Mouse (Mus musculus) liver, embryonic 11.5 days (tissue): ENCODE measurements around the gene Spata31d1b. TPM values are rescaled to one million over a fixed set of nuclear protein-coding genes. Genes with fewer than 3 reads are reported as not detected.
"Not testable (repeated sequence)": the region's sequence is repeated elsewhere in the genome, so short reads cannot be mapped to it uniquely, and the experiment has no call there.

Experiments
- ATAC-seq: fragments of 200-750 bp; cut with Nextera tagmentation; replicated peaks from 2 replicates; pipeline ENCODE4 v1.8.0; 2017; ENCODE audit warnings: moderate number of reproducible peaks, mild to moderate bottlenecking, moderate TSS enrichment, moderate library complexity; ENCODE audit not compliant: low FRiP score
- DNase-seq: peaks from one replicate; pipeline ENCODE4 v3.0.0-alpha.2; 2017; ENCODE audit warnings: low spot score
- H3K27ac ChIP-seq: fragments of 300-500 bp; sonication (generic); 2 replicates; pipeline ENCODE4 v1.5.1; 2014; ENCODE audit warnings: mild to moderate bottlenecking, low read depth, low read length, control low read depth
- H3K27me3 ChIP-seq: fragments of 300-500 bp; sonication (generic); replicated peaks from 2 replicates; pipeline ENCODE4 v1.6.1; 2014; ENCODE audit warnings: low read length, mixed read lengths; ENCODE audit not compliant: control insufficient read depth, insufficient read depth
- H3K36me3 ChIP-seq: fragments of 300-500 bp; sonication (generic); 2 replicates; pipeline ENCODE4 v1.6.1; 2014; ENCODE audit warnings: mild to moderate bottlenecking, low read length, moderate library complexity, mixed read lengths; ENCODE audit not compliant: control insufficient read depth, insufficient read depth
- H3K4me1 ChIP-seq: fragments of 300-500 bp; sonication (generic); replicated peaks from 2 replicates; pipeline ENCODE4 v1.6.1; 2014; ENCODE audit warnings: low read length, mixed read lengths; ENCODE audit not compliant: control insufficient read depth, insufficient read depth
- H3K4me2 ChIP-seq: fragments of 300-500 bp; sonication (generic); 2 replicates; pipeline ENCODE4 v1.6.1; 2014; ENCODE audit warnings: mild to moderate bottlenecking, control low read depth, moderate library complexity
- H3K4me3 ChIP-seq: fragments of 300-500 bp; sonication (generic); 2 replicates; pipeline ENCODE4 v1.5.1; 2014; ENCODE audit warnings: low read depth, low read length, control low read depth
- H3K9ac ChIP-seq: fragments of 300-500 bp; sonication (generic); 2 replicates; pipeline ENCODE4 v1.6.1; 2014; ENCODE audit warnings: low read depth, low read length, control low read depth
- H3K9me3 ChIP-seq: fragments of 300-500 bp; sonication (generic); 2 replicates; pipeline ENCODE4 v1.6.1; 2016; ENCODE audit warnings: low read length, inconsistent platforms, mixed read lengths; ENCODE audit not compliant: control insufficient read depth
- WGBS: fragments of 180-500 bp; shearing (Covaris S2); extraction: QIAGEN DNeasy Blood & Tissue Kit; methylation state at CpG from one replicate; pipeline ENCODE4 v1.1.7; 2014; 5-methylcytosine and 5-hydroxymethylcytosine counted together
- polyA plus RNA-seq: library from polyadenylated mRNA; unstranded; fragments of >200 nt; fragmentation: Nextera tagmentation; extraction: Ambion mirVana; gene quantifications from 2 replicates; pipeline ENCODE4 v1.2.1, GENCODE M21; 2014

Gene Spata31d1b
- polyA plus RNA-seq, 1 experiment from 2014 or later = not detected

- Histone ChIP-seq H3K4me2 (0 out of 2 replicates have a peak overlapping the region, but pooled peaks have one; percentile 5), H3K4me1 (peaks cover 20% of the 10 kb centered on the region), H3K27ac (no peak overlapping the region), H3K4me3 (no peak overlapping the region), H3K27me3 (peaks cover 13% of the 10 kb centered on the region), H3K9ac (no peak overlapping the region), H3K36me3 (no peaks in the 10 kb centered on the region), H3K9me3 (no peaks in the 10 kb centered on the region)
- peak; percentile 84 for ATAC-seq
- peak; percentile 76 for DNase-seq
- WGBS = 23% methylated on average over 7 of the region's 7 CpGs
These were observed 16.5 kb downstream of the Spata31d1b start for GRCm38 (mm10) chr13:59728378-59729093.

- no peak for DNase-seq
- no peak within 1 kb of the TSS for H3K9ac ChIP-seq
- H3K9me3 ChIP-seq = no peaks in the 10 kb centered on the region
- peaks cover 28% of the 10 kb centered on the region for H3K4me1 ChIP-seq
- no peak within 1 kb of the TSS for H3K27ac ChIP-seq
- H3K4me2 ChIP-seq = no peak within 1 kb of the TSS
- 30% methylated on average over 6 of the region's 7 CpGs for WGBS
- H3K4me3 ChIP-seq = no peak within 1 kb of the TSS
- no peaks in the 10 kb centered on the region for H3K36me3 ChIP-seq
- H3K27me3 ChIP-seq = peaks cover 8% of the 10 kb centered on the region
- ATAC-seq = 0 out of 2 replicates have a peak, but pooled peaks have one; percentile 11
These were observed 19.6 kb downstream of the Spata31d1b start, which contains the start of gene Spata31d1d for GRCm38 (mm10) chr13:59731652-59732051. Spata31d1d (minus strand) TSS chr13:59731752.

- no peak overlapping the region for H3K9ac ChIP-seq
- H3K4me2 ChIP-seq = peak overlapping the region; percentile 34; the same call in 1 of the 2 replicates
- H3K4me1 ChIP-seq = peaks cover 28% of the 10 kb centered on the region
- no peak overlapping the region for H3K4me3 ChIP-seq
- ATAC-seq = no peak
- no peak overlapping the region for H3K27ac ChIP-seq
- DNase-seq = no peak
- H3K27me3 ChIP-seq = no peaks in the 10 kb centered on the region; the same call in 1 of the 2 replicates
- H3K36me3 ChIP-seq = no peaks in the 10 kb centered on the region
- WGBS = 55% methylated on average over 2 of the region's 4 CpGs
- no peaks in the 10 kb centered on the region for H3K9me3 ChIP-seq
These were observed 21.9 kb downstream of the Spata31d1b start for GRCm38 (mm10) chr13:59733936-59734335.

GRCm38 (mm10) chr13:59734347-59734746 lies 22.3 kb downstream of the Spata31d1b start:
- not testable (repeated sequence) for ATAC-seq, H3K27me3 ChIP-seq, H3K9me3 ChIP-seq, H3K4me3 ChIP-seq, H3K36me3 ChIP-seq, DNase-seq
- 15% methylated on average over 6 of the region's 6 CpGs for WGBS
- peaks cover 30% of the 10 kb centered on the region for H3K4me1 ChIP-seq
- 0 out of 2 replicates have a peak overlapping the region, but pooled peaks have one; percentile 26 for H3K9ac ChIP-seq
- peak overlapping the region; percentile 67; the same call in 1 of the 2 replicates for H3K27ac ChIP-seq
- peak overlapping the region; percentile 44 for H3K4me2 ChIP-seq

- H3K9me3 ChIP-seq = no peaks in the 10 kb centered on the region
- no peak overlapping the region for H3K9ac ChIP-seq
- H3K36me3 ChIP-seq = no peaks in the 10 kb centered on the region
- peak overlapping the region; percentile 40; the same call in 1 of the 2 replicates for H3K27ac ChIP-seq
- H3K4me2 ChIP-seq = no peak overlapping the region
- H3K4me1 ChIP-seq = peaks cover 36% of the 10 kb centered on the region
- DNase-seq = no peak
- no peak overlapping the region for H3K4me3 ChIP-seq
- no peaks in the 10 kb centered on the region; the same call in 1 of the 2 replicates for H3K27me3 ChIP-seq
- ATAC-seq = peak; percentile 50
- WGBS = 23% methylated on average over 3 of the region's 3 CpGs
These were observed 23.1 kb downstream of the Spata31d1b start for GRCm38 (mm10) chr13:59735190-59735589.

GRCm38 (mm10) chr13:59738455-59738854 lies 26.4 kb downstream of the Spata31d1b start:
- H3K4me1 ChIP-seq = peaks cover 26% of the 10 kb centered on the region
- no peaks in the 10 kb centered on the region for H3K36me3 ChIP-seq
- peak overlapping the region; percentile 43 for H3K4me2 ChIP-seq
- no peak overlapping the region for H3K4me3 ChIP-seq
- H3K9me3 ChIP-seq = no peaks in the 10 kb centered on the region
- WGBS = 49% methylated on average over 2 of the region's 2 CpGs
- H3K27ac ChIP-seq = peak overlapping the region; percentile 91
- H3K27me3 ChIP-seq = no peaks in the 10 kb centered on the region
- DNase-seq = no peak
- ATAC-seq = peak; percentile 87
- H3K9ac ChIP-seq = peak overlapping the region; percentile 59

GRCm38 (mm10) chr13:59739397-59739796 lies 27.3 kb downstream of the Spata31d1b start:
- DNase-seq = no peak
- no peak overlapping the region for H3K4me3 ChIP-seq
- ATAC-seq = peak; percentile 68
- H3K27ac ChIP-seq = peak overlapping the region; percentile 91
- H3K27me3 ChIP-seq = no peaks in the 10 kb centered on the region
- WGBS = 65% methylated on average over 4 of the region's 4 CpGs
- H3K36me3 ChIP-seq = no peaks in the 10 kb centered on the region
- H3K9me3 ChIP-seq = no peaks in the 10 kb centered on the region
- no peak overlapping the region for H3K9ac ChIP-seq
- peak overlapping the region; percentile 4; the same call in 1 of the 2 replicates for H3K4me2 ChIP-seq
- peaks cover 23% of the 10 kb centered on the region for H3K4me1 ChIP-seq

GRCm38 (mm10) chr13:59741096-59741495 lies 29.0 kb downstream of the Spata31d1b start:
- Histone ChIP-seq H3K9me3 (no peaks in the 10 kb centered on the region), H3K36me3 (no peaks in the 10 kb centered on the region), H3K9ac (no peak overlapping the region), H3K4me2 (no peak overlapping the region), H3K27me3 (no peaks in the 10 kb centered on the region), H3K4me3 (no peak overlapping the region), H3K4me1 (peaks cover 12% of the 10 kb centered on the region), H3K27ac (no peak overlapping the region)
- DNase-seq (no peak), ATAC-seq (no peak)
- WGBS = 89% methylated on average over 11 of the region's 11 CpGs

GRCm38 (mm10) chr13:59741697-59742096 lies 29.6 kb downstream of the Spata31d1b start:
- no peak overlapping the region for H3K4me3 ChIP-seq
- no peak overlapping the region for H3K27ac ChIP-seq
- H3K4me2 ChIP-seq = no peak overlapping the region
- 52% methylated on average over 10 of the region's 10 CpGs for WGBS
- DNase-seq = no peak
- H3K9ac ChIP-seq = no peak overlapping the region
- no peak for ATAC-seq
- no peaks in the 10 kb centered on the region for H3K27me3 ChIP-seq
- no peaks in the 10 kb centered on the region for H3K9me3 ChIP-seq
- peaks cover 12% of the 10 kb centered on the region for H3K4me1 ChIP-seq
- H3K36me3 ChIP-seq = no peaks in the 10 kb centered on the region
